Mouse (Mus musculus): Measurements from ENCODE around the gene Tdrd12.

DNA sequence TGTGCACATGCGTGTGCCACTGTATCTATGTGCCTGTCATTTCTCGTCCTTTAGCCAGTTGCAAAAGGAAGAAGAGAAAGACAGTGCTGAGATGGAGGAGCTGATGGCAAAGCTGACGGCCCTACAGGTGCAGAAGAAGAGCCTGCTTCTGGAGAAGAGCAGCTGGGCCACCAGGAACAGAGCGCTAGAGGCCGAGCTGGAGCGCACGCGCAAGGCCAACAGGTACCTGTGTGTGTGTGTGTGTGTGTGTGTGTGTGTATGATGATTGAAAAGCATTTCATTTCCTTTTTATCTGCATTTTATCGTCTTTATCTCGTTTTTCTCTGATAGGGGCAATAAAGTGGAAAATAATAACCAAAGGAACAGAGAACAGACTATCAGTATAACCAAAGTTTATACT, 109.4 kb downstream of the Tdrd12 start:
- TF ChIP-seq POLR2A (IDR thresholded peaks at IDR 0.05; ENCODE audit: borderline replicate concordance, insufficient read depth, low read length), result no peak
- TF ChIP-seq CTCF (IDR thresholded peaks at IDR 0.05; ENCODE audit: borderline replicate concordance, insufficient read depth, low read depth, low read length), result no peak
